Mouse (Mus musculus) liver, postnatal 0 days (tissue): ENCODE data around the gene Sox18.

Experiments used
- CTCF ChIP-seq: sonication (generic); IDR thresholded peaks from 2 replicates; pipeline ENCODE4 v1.5.1; 2016; ENCODE audit warnings: antibody characterized with exemption, low read depth
- EP300 ChIP-seq: IDR thresholded peaks from 2 replicates; pipeline ENCODE4 v1.6.1; 2016; ENCODE audit warnings: antibody characterized with exemption, low read depth, mild to moderate bottlenecking

- no peak for TF ChIP-seq CTCF
- TF ChIP-seq EP300: no peak
Observed at GRCm38 (mm10) chr2:181674934-181675333, 3.5 kb upstream of the Sox18 start.
